Mouse (Mus musculus) gastrocnemius, postnatal 36 days (tissue): Measurements from ENCODE around the gene Mst1. TPM values are rescaled to one million over a fixed set of nuclear protein-coding genes. Genes with fewer than 3 reads are reported as not detected.

Experiments
- DNase-seq, 2 experiments: peaks; one replicate each; pipeline ENCODE4 v3.0.0; 2022
- intact Hi-C: fragments of 180-260 bp; cut with DNase I; formaldehyde crosslinking; loops from one replicate; pipeline ENCODE4 v1.15.1; 2025
- long read RNA-seq, 2 experiments: library from polyadenylated mRNA; stranded (forward); transcript quantifications; one replicate each; pipeline ENCODE4 v2.0.0; 2021
- total RNA-seq, 2 experiments: library from RNA; stranded (reverse); gene quantifications; 2 replicates each; pipeline ENCODE4 v1.2.3; 2021

Mst1 gene
- total RNA-seq: not detected
- long read RNA-seq, experiment 1: 0 reads
- long read RNA-seq, experiment 2: 0 reads

DNA sequence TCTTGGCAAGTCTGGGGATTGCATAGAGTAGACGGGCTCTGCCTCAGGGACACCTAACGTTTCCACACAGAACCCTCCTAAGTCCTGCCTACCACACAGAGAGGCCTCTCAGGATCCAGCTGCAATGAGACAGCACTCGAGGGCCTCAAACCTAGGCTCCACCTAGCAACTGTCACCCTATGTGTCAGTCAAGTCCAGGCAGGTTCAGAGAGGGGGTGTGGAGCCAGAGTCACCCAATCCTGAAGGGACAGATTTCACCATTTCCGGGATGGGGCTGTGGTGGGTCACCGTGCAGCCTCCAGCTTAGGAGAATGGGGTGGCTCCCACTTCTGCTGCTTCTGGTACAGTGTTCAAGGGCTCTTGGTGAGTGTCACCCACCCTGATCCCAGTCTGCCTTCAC lies at the start of gene Mst1:
Gene Mst1, plus strand, starts transcription at position 269 of the 400 bp plus-strand sequence.
- intact Hi-C loops: no loop called here

DNA sequence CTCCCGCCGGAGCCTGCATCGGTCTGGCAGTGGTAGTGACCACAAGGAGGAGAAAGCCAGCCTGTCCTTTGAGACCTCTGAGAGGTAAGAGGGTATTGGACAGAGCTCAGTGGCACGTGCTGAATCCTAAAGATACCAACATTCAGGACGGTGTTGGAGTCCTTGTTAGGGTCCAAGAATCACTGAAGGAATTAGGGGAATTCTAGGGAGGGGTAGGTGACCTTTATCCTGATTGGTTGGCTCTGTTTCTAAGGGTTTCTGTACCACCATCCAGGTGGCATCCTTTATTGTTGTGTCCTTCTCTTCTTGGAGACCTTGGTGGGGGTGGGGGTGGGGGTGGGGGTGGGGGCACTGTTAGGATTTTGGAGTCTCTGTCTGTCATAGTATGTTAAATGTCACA lies 48.1 kb upstream of the Mst1 start:
- intact Hi-C loops: no loop called here
- DNase-seq: no peak

More for the DNA sequence above, at the start of gene Mst1:
- DNase-seq: no peak

DNA sequence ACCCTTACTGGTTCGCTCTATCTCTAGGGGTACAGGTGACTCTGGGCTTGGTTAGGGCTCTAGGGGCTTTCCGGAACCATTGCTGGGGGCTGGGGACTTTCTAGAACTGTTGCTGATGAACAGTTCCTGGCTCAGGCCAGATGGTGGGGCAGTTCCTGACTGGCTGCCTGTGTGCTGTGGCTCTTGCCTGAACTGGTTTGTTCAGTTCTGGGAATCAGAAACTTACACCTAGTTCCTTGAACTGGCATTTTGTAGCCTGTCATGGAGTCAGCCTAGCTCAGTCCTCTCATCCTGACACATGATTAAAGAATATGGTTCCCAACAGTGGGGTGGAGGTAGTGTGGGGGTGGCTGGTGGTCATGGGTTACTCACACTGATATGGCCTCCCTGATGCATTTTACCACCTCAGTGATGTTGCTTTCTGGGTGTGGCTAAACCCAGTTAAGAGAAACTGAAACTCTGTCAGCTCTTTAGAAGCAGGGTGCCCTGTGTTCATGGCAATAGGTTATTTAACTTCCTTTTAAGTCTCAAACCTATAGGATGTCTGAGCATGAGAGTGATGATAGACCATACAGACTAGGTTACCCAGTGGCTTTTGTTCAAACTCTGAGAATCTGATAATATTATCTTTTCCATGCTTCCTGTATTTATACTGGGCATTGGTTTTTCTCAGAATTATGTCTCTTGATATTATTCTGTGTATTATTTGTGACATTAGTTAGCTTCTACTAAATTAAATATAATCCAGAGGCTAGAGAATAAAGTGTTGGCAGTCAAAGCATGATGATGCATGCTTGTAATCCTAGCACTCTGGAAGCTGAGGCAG lies 44.7 kb upstream of the Mst1 start:
- DNase-seq: no peak
- intact Hi-C loops: no loop called here

DNA sequence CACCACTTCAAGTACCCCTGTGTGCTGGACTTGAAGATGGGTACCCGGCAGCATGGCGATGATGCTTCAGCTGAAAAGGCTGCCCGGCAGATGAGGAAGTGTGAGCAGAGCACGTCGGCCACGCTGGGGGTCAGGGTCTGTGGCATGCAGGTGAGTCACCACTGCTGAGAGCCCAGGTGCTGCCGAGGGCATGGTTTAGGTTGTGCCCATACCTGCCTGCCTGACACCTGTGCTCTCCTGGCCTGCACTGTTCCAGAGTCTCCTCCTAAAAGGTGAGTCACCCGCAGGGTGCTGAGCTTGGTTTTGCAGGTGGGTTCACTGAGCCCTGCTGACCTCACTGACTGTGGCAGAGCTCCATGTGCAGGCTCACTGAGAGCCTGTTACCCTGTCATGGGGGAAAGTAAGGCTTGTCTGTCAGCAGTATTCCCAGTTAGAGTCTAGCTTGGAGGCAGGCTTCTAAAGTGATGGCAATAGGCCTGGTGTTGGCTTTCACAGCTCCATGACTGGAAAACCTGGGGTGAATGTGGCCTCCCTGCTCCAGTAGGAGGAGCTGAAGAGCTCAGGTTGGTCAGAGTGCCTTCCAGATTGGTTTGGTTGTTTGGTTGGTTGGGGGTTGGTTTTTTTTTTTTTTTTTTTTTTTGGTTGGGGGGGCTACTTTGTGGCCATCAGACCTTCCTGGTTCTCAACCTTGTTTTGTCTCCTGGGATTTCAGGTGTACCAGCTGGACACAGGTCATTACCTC lies 35.3 kb upstream of the Mst1 start:
- intact Hi-C loops: loop anchor here (5.0 kb wide), 1 partner anchor 43 kb away; the partner anchor contains the start of gene Ip6k1
- DNase-seq: no peak

DNA sequence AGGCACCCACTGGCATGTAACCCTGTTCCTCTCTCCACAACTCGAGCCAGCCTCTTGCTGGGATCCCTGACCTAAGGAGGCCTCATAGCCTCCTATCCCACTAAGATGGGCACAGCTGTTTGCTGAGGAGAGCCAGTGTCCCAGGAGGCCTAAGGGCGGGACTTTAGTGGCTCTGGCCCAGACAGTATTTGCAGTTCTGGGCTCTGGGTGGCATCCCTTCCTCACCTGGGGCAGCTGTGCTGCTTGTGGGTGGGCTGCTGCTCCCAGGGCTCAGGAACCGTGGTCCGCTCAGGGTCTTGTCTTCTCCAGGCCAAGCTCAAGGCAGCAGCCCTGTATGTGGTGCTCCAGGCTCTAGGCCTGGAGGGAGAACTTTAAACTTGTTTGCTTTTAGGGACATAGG lies 33.7 kb upstream of the Mst1 start:
- DNase-seq: no peak
- intact Hi-C loops: loop anchor here (5.0 kb wide), 1 partner anchor 44 kb away; the partner anchor contains the start of gene Ip6k1

DNA sequence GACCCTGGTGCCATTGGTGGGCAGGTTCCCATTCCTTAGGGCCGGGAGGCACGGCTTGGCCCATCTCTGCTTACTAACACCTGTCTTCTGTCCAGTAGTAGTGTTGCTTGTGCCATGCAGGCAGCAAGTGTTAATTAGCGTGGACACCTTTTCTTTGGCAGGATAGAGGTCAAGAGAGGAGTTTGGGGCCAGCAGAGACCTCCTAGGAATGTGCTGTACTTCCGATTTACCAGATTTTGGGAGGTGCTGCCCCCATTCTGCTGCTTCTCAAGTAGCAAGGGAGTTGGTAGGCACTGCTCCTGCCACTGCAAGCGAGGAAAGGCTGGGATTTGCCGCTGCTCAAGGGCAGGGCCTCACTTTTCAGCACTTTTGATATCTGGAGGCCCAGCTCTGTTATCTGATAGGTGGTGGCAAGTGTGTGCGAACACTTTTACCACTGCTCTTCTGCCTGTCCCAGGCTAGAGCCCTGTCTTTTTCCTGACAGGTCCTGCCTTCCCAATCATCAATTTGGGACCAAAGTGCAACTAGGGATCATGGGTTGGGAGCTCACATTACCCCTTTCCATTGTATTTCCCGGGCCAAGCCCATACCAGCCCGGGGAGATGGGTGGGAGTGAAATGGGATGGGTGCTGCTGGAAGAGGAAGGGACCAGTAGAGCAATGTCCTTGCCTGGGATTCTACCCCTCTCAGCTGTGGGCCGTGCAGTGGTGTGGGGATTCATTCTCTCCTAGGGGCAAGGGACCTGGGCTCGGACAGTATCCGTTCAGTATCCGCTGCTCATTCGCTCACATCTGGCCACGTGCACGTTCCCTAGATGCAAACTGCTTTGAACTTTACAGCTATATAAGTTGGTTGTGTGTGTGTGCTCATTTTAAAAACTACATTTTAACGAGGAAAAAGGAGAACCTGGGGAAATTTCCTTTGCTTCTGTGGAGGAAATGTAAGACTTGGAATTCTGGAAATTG lies 32.4 kb upstream of the Mst1 start:
- DNase-seq: peak in 1 of 2 experiments; percentile 15

DNA sequence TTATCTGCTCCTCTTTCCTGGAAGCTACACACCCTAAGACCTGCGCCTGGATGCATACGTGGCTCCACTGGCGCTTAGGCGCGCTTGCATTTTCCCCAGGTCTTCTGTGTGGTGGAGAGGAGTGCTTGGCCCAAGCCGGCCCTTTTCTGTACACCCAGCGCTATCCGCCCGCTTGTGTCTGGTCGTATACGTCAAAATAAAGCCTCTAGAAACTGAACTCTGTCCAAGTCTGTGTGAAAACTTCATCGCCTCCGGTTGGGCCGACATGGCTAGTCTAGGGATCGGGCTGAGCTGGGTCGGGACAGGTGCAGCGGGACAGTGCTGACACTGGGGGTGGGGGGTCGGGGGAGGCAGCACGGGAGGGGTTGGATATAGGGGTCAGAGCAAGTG lies 31.7 kb upstream of the Mst1 start:
- intact Hi-C loops: loop anchor here (5.0 kb wide), 1 partner anchor 46 kb away; the partner anchor contains the start of gene Ip6k1

More for the DNA sequence above, 32.4 kb upstream of the Mst1 start:
- intact Hi-C loops: loop anchor here (5.0 kb wide), 1 partner anchor 46 kb away; the partner anchor contains the start of gene Ip6k1

DNA sequence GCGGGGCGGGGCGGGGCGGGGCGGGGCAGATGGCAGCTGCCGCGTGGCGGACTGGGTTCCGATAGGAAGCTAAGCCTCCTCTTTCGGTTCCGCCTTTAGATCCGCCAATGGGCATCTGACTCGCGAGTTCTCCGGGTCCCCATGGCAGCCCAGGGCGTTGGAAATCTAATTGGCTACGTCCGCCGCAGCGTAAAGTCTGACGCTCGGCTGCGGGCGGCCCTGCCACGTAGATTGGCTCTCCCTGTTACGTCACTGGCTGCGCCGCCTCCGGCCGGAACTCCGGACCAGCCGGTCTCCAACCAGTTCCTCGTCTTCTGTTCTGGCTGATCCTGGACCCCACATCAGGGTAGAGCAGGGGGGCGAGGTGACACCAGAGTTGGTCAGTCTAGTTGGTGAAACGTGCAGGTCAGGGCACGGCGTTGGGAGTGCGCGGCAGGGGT lies 31.2 kb upstream of the Mst1 start, which contains the start of gene Gmppb:
Gene Gmppb, plus strand, starts transcription at position 227 of the 440 bp plus-strand sequence.
- intact Hi-C loops: loop anchor here (5.0 kb wide), 1 partner anchor 47 kb away; the partner anchor contains the start of gene Ip6k1
- DNase-seq: peak; percentile 90 to 92

More for the DNA sequence above, 31.7 kb upstream of the Mst1 start:
- DNase-seq: peak in 1 of 2 experiments; percentile 40

DNA sequence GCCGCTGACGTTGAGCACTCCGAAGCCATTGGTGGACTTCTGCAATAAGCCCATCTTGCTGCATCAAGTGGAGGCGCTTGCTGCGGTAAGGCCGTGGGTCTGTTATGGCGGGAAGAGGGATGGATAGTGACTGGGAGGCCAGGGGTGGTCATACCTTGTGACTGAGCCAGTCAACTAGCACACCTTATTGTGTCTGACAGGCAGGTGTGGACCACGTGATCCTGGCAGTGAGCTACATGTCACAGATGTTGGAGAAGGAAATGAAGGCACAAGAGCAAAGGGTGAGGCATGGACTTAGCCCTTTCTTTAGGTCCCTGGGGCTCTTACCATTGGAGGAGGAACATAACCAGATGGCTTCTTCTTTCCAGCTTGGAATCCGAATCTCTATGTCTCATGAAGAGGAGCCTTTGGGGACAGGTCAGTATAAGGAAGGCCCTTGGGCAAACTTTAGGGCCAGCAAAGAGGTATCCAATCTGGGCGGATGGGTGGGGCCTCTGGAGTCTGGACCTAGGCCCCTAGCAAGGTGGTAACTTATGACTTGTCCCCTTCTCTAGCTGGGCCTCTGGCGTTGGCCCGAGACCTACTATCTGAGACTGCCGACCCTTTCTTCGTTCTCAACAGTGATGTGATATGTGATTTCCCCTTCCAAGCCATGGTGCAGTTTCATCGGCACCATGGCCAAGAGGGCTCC lies 30.5 kb upstream of the Mst1 start:
- DNase-seq: peak in 1 of 2 experiments; percentile 14
- intact Hi-C loops: loop anchor here (5.0 kb wide), 2 partner anchors 47 to 147 kb away; partner anchors contain the start of gene Ip6k1

DNA sequence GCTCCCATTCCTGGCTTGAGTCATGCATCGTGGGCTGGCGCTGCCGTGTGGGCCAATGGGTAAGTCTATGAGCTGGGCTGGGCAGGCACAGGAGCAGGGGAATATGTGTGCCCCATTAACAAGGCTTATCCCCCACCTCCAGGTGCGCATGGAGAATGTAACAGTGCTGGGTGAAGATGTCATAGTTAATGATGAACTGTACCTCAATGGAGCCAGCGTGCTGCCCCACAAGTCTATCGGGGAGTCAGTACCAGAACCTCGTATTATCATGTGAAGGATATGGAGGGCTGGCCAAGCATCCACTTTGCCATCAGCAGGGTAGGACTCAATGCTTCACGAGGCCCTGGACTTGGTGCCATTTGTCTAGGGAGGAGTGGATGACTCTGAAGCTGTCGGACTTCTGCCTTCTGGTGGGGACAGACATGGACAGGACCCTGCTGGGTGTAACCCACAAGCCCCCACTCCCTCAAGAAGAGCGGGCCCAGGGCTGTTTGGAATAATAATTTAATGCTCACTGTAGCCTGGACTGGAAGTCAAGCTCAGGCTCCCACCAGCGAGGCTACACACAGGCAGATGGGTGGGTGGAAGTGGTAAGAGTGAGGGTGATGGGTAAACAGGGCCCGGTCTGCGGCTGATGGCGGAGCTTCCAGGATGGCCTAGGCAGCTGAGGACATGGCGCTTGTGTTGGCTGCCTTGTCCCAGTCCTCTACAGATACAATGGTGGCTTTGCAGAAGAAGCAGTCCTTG lies 28.9 kb upstream of the Mst1 start:
- intact Hi-C loops: loop anchor here (5.0 kb wide), 1 partner anchor 149 kb away; no protein-coding TSS in a partner anchor
- no peak for DNase-seq

DNA sequence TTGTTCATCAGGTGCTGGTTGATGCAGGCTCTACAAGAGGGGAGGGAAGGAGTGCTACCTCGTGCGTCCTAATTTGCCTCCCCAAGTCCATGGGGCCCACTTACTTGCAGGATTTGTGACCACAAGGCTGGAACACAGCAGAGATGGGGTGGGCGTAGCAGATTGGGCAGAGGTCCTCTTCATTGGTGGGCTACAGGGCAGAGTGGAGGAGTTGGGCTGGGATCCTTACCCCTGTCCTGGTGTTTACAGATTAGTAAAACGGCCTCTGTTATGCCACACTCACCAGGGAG lies 28.4 kb upstream of the Mst1 start:
- DNase-seq: no peak
- intact Hi-C loops: loop anchor here (5.0 kb wide), 1 partner anchor 150 kb away; no protein-coding TSS in a partner anchor

DNA sequence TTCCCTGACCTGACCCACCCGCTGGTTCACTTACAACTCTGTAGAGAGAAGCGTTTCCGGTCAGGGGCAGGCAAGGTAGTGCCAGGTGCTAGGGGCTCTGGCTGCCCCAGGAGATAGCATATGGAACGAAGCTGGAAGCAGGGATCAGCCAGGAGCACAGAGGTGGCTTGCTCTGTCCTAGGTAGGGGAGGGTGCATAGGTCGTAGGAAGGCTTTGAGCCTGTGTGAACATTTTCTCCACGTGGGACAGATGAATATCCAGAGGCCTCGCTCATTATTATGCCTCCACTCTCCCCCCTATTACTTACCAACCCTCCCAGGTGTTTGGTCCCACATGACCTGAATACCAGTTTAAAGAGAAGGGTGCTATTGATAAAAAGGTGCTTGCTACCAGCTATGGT lies 27.8 kb upstream of the Mst1 start:
- intact Hi-C loops: loop anchor here (5.0 kb wide), 1 partner anchor 150 kb away; no protein-coding TSS in a partner anchor
- no peak for DNase-seq

DNA sequence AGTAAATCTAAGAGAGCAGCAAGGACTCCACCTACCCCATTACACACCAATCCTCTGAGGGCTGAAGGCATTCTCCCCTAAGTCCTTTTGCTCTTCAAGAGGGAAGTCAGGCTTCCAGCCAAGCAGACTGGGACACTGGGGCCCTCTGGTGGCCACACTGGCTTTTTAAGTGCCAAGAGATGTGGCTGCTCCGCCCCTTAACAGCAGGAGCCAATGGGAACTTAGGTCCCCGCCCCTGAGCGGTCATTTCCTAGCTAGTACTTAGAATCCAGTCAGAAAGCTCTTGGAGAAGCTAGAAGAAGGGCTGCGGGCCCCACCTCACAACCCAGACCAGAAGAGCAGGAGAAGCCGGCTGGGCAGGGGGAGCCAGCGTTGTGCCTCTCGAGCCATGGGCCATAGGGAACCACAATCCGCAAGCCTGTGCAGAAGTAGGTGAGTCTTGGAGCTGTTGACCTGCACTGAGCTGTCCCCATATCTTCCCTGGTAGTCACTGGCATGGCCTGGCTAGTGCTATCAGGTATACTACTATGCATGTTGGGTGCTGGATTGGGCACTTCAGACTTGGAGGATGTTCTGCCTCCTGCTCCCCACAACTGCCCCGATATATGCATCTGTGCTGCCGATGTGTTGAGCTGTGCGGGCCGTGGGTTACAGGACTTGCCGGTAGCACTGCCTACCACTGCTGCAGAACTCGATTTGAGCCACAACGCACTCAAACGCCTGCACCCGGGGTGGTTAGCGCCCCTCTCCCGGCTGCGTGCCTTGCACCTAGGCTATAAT lies 27.2 kb upstream of the Mst1 start, which contains the start of gene Amigo3:
Gene Amigo3, plus strand, starts transcription at position 275 of the 780 bp plus-strand sequence.
- intact Hi-C loops: loop anchor here (5.0 kb wide), 1 partner anchor 151 kb away; no protein-coding TSS in a partner anchor

DNA sequence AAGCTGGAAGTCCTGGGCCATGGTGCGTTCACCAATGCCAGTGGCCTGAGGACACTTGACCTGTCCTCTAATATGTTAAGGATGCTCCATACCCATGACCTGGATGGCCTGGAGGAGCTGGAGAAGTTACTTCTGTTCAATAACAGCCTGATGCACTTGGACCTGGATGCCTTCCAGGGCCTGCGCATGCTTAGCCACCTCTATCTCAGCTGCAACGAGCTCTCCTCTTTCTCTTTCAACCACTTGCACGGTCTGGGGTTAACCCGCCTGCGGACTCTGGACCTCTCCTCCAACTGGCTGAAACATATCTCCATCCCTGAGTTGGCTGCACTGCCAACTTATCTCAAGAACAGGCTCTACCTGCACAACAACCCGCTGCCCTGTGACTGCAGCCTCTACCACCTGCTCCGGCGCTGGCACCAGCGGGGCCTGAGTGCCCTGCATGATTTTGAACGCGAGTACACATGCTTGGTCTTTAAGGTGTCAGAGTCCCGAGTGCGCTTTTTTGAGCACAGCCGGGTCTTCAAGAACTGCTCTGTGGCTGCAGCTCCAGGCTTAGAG lies 26.5 kb upstream of the Mst1 start:
- peak in 1 of 2 experiments; percentile 20 for DNase-seq
- intact Hi-C loops: loop anchor here (5.0 kb wide), 1 partner anchor 151 kb away; no protein-coding TSS in a partner anchor

More for the DNA sequence above, 27.2 kb upstream of the Mst1 start, which contains the start of gene Amigo3:
- peak; percentile 97 to 98 for DNase-seq

DNA sequence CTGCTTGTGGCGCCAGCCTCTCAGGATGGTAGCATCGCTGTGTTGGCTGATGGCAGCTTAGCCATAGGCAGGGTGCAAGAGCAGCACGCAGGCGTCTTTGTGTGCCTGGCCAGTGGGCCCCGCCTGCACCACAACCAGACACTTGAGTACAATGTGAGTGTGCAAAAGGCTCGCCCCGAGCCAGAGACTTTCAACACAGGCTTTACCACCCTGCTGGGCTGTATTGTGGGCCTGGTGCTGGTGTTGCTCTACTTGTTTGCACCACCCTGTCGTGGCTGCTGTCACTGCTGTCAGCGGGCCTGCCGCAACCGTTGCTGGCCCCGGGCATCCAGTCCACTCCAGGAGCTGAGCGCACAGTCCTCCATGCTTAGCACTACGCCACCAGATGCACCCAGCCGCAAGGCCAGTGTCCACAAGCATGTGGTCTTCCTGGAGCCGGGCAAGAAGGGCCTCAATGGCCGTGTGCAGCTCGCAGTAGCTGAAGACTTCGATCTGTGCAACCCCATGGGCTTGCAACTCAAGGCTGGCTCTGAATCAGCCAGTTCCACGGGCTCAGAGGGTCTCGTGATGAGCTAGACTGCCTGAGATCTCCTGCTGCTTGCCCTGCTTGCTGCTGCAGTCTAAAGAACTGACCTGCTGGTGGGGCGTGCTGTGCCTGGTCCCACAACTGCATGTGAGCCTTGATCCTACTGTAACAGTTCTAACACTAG lies 25.8 kb upstream of the Mst1 start:
- intact Hi-C loops: loop anchor here (5.0 kb wide), 1 partner anchor 152 kb away; no protein-coding TSS in a partner anchor
- DNase-seq: peak in 1 of 2 experiments; percentile 17

DNA sequence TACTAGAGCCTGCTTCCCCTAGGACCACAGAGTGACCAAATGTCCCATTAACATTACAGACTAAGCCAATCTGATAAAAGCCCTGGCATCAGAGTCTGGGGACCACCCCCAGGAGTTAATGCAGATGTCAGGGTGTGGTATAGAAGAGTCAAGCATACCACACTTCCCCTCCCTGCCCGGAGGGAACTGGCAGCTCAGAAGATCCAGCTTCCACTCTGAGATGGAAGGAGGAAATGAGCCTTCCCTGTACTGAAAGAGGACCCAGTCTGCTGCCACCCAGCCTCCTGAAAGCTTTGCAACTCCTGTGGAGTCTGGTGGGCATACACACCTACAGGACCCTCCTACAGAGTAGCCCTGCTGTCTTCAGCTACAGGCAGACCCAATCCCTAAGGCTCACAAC lies 25.2 kb upstream of the Mst1 start:
- intact Hi-C loops: no loop called here
- DNase-seq: no peak
